Mouse (Mus musculus) heart, embryonic 11.5 days (tissue): ENCODE results near the gene Gm10198. TPM values are rescaled to one million over a fixed set of nuclear protein-coding genes. Genes with fewer than 3 reads are reported as not detected.

Experiments used
- ATAC-seq: fragments of 200-750 bp; cut with Nextera tagmentation; replicated peaks from 2 replicates; pipeline ENCODE4 v1.8.0; 2017; ENCODE audit warnings: moderate library complexity; ENCODE audit not compliant: insufficient number of reproducible peaks, low FRiP score, low TSS enrichment
- H3K27ac ChIP-seq: fragments of 300-500 bp; sonication (generic); 2 replicates; pipeline ENCODE4 v1.5.1; 2014; ENCODE audit warnings: mild to moderate bottlenecking, low read depth, low read length
- H3K27me3 ChIP-seq: fragments of 300-500 bp; sonication (generic); 2 replicates; pipeline ENCODE4 v1.6.1; 2014; ENCODE audit warnings: mild to moderate bottlenecking, low read length, mixed read lengths; ENCODE audit not compliant: control insufficient read depth, insufficient read depth
- H3K36me3 ChIP-seq: fragments of 300-500 bp; sonication (generic); 2 replicates; pipeline ENCODE4 v1.6.1; 2014; ENCODE audit warnings: mild to moderate bottlenecking, low read length, moderate library complexity, mixed read lengths; ENCODE audit not compliant: control insufficient read depth, insufficient read depth
- H3K4me1 ChIP-seq: fragments of 300-500 bp; sonication (generic); 2 replicates; pipeline ENCODE4 v1.6.1; 2014; ENCODE audit warnings: low read length; ENCODE audit not compliant: control insufficient read depth, insufficient read depth
- H3K4me2 ChIP-seq: fragments of 300-500 bp; sonication (generic); 2 replicates; pipeline ENCODE4 v1.6.1; 2014; ENCODE audit warnings: mild to moderate bottlenecking, moderate library complexity
- H3K4me3 ChIP-seq: fragments of 300-500 bp; sonication (generic); 2 replicates; pipeline ENCODE4 v1.5.1; 2014; ENCODE audit warnings: low read depth, low read length
- H3K9ac ChIP-seq: fragments of 300-500 bp; sonication (generic); 2 replicates; pipeline ENCODE4 v1.6.1; 2014; ENCODE audit warnings: mild to moderate bottlenecking, low read depth, low read length, moderate library complexity
- H3K9me3 ChIP-seq: fragments of 300-500 bp; sonication (generic); replicated peaks from 2 replicates; pipeline ENCODE4 v1.6.1; 2016; ENCODE audit warnings: low read length; ENCODE audit not compliant: control insufficient read depth
- WGBS: fragments of 180-500 bp; shearing (Covaris S2); extraction: QIAGEN DNeasy Blood & Tissue Kit; methylation state at CpG from one replicate; pipeline ENCODE4 v1.1.7; 2014; ENCODE audit not compliant: insufficient replicate concordance; 5-methylcytosine and 5-hydroxymethylcytosine counted together
- polyA plus RNA-seq: library from polyadenylated mRNA; unstranded; fragments of >200 nt; fragmentation: Nextera tagmentation; extraction: Ambion mirVana; gene quantifications from 2 replicates; pipeline ENCODE4 v1.2.1, GENCODE M21; 2014

Gm10198 gene
- polyA plus RNA-seq, 1 experiment from 2014 or later: not detected

DNA sequence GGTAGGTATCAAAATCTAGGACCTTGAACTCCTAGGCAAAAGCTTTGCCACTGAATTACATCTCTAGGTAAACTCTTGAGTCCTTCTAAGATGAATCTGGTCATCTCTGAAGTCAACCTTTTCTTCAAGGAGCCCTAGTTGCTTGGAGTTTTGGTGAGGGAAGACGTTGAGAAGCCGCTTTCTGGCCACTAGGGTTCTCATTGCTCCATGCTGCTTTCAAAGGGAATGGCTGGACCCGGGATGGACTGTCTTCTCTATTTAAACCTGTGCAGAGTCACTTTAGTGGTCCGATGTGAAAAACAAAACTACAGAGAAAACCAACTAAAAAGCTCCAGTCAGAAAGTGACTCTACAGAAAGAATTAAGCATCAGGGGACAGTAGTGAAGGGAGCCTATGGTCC, 18.4 kb upstream of the Gm10198 start:
- no peaks in the 10 kb centered on the region for H3K4me1 ChIP-seq
- H3K36me3 ChIP-seq: no peaks in the 10 kb centered on the region
- H3K4me2 ChIP-seq: no peak overlapping the region
- no peak for ATAC-seq
- H3K27ac ChIP-seq: no peak overlapping the region
- H3K9ac ChIP-seq: no peak overlapping the region
- no peaks in the 10 kb centered on the region for H3K27me3 ChIP-seq
- WGBS: 36% methylated on average over 4 of the region's 4 CpGs
- no peaks in the 10 kb centered on the region for H3K9me3 ChIP-seq
- H3K4me3 ChIP-seq: no peak overlapping the region

DNA sequence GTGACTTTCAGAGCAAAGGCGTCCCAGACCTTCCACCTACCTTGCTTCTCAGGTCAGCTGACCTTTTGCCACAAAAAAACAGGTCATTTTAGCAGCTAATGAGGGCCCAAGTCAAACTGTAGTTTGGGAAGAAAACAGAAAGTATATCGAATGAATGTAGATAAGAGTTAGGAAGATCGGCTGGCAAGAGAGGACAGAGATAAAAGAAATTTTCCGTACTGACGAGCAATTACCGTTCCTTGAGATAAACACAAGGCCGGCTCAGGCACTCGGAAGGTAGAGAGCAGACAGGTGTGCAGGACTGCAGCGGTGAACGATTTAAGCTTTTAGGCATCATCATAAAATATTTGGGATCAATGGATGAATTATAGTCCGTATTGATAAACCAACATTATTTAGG, 15.4 kb upstream of the Gm10198 start:
- no peaks in the 10 kb centered on the region for H3K9me3 ChIP-seq
- H3K27ac ChIP-seq: no peak overlapping the region
- 83% methylated on average over 11 of the region's 11 CpGs for WGBS

DNA sequence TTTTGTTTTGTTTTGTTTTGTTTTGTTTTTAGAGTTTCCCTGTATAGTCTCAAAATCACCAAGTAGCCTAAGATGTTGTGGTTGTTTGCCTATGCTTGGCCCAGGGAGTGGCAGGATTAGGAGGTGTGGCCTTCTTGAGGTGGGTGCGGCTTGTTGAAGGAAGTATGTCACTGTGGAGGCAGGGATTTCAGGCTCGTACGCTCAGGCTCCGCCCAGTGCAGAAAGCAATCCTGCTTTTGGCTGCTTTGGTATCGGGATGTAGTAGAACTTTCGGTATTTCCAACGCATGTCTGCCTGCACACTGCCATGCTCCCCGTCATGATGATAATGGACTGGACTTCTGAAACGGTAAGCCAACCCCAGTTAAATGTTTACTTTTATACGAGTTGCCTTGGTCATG, 12.5 kb upstream of the Gm10198 start:
- Histone ChIP-seq H3K4me3 (no peak overlapping the region), H3K9me3 (no peaks in the 10 kb centered on the region), H3K36me3 (no peaks in the 10 kb centered on the region), H3K27me3 (no peaks in the 10 kb centered on the region), H3K4me1 (no peaks in the 10 kb centered on the region), H3K27ac (no peak overlapping the region), H3K4me2 (no peak overlapping the region), H3K9ac (no peak overlapping the region)
- WGBS: 88% methylated on average over 10 of the region's 10 CpGs
- no peak for ATAC-seq

More for the DNA sequence above, 15.4 kb upstream of the Gm10198 start:
- no peaks in the 10 kb centered on the region for H3K4me1 ChIP-seq
- no peak overlapping the region for H3K9ac ChIP-seq
- ATAC-seq: no peak
- no peak overlapping the region for H3K4me3 ChIP-seq
- no peaks in the 10 kb centered on the region for H3K27me3 ChIP-seq
- H3K4me2 ChIP-seq: no peak overlapping the region
- no peaks in the 10 kb centered on the region for H3K36me3 ChIP-seq

DNA sequence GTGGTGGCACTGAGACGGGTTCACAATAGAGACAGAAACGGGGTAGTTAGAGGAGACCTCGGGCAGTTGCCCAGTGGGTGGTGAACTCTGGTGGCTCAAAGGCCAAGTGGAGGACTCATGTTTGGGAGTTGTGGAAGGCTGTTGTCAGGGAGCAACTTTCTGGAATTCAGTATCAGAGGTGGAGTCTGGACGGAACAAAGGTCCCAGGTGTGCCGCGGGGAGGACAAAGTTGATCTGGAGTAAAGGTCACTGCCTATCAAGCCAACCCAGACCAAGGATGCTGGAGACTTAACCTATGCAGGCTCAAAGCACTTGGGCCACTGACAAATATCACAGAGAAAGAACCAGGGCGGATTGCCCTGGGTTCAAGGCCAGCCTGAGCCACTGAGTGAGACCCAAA, 5.5 kb downstream of the Gm10198 start:
- no peaks in the 10 kb centered on the region for H3K9me3 ChIP-seq
- WGBS: 84% methylated on average over 7 of the region's 7 CpGs
- no peak overlapping the region for H3K9ac ChIP-seq
- H3K27ac ChIP-seq: no peak overlapping the region
- no peak overlapping the region for H3K4me2 ChIP-seq
- H3K36me3 ChIP-seq: no peaks in the 10 kb centered on the region
- H3K4me3 ChIP-seq: no peak overlapping the region
- H3K4me1 ChIP-seq: no peaks in the 10 kb centered on the region
- no peak for ATAC-seq
- H3K27me3 ChIP-seq: no peaks in the 10 kb centered on the region

DNA sequence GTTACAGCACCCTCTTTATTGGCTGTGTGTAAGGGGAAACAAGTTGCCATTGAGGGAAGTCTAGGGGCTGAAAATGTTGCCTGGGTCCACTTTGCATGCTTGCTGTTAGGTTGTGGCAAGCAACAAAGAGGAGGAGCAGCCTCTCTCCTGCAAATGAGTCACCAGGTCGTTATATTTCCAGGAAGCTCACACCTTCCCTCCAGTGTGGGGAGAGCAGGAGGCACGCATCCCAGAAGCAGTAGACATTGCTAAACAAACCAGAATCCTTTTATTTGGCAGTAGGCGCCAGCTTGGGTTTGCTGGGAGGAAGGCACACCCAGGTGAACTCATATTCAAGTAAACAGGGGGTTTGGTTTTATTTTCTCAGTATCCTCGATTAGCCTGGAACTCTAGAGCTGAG, 8.8 kb downstream of the Gm10198 start:
- no peak for ATAC-seq
- Histone ChIP-seq H3K4me3 (no peak overlapping the region), H3K9me3 (no peaks in the 10 kb centered on the region), H3K4me1 (no peaks in the 10 kb centered on the region), H3K27me3 (no peaks in the 10 kb centered on the region), H3K27ac (no peak overlapping the region), H3K4me2 (no peak overlapping the region), H3K36me3 (no peaks in the 10 kb centered on the region), H3K9ac (no peak overlapping the region)
- WGBS: 63% methylated on average over 4 of the region's 4 CpGs

DNA sequence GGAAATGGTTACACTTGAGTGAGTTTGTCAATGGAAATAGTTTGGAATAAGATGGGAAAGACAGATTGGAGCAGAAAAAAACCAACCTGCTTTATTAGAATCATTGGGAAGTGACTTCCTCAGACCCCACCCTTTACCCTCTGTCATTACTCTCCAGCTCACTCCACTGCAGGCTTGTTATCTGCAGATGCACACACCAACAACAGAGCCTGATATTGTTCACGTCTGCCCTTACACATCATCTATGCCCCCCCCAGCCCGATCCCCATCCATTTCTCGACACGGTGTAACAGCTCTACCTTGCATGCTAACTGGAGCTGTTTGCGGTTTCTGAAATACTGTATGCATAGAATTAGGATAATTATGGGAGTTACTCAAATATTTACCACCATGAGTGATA, 12.2 kb downstream of the Gm10198 start:
- WGBS: 76% methylated on average over 5 of the region's 5 CpGs

DNA sequence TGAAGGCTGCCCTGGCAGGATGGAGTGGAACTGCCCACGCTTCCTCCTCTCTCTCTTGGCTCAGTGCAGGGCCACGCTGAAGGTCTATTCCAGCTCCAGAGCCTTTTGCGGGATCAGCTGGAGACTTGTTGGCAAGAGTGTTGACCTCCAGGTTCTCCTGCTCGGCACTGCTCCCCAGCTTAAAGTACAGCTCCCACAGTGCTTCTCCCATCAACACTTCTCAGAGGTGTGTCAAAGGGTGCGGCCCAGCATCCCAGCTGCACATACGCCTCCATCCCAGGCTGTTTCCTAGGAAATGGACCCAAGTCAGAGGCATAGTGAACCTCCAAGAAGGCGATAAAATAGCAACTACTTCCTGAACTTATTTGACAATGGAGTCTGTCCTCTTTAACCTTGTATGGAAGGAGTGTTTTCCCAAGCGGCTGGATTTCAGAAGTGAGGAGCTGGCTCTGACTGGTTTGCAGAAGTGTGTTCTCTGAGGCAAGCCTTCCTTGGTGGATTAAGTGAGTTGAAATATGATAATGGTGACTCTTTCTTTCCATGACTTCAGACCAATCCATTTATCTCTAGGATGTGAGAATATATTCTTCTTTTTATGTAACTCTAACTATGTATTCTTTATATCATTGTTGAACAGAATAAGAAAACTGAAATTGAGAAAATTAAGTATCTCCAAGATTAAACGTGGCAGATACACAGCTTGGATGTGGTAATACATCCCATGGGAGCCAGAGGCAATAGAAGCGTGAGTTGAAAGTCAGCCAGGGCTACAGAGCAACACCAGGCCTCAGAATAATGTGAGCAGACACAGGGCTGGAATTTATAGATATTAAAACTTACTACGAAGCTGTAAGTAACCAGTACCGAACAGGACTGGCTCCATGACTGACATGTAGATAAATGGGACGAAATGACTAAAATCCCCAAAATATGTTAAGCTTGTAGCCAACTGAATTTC, 23.9 kb downstream of the Gm10198 start:
- Histone ChIP-seq H3K9me3 (no peaks in the 10 kb centered on the region), H3K4me3 (no peak overlapping the region), H3K27ac (no peak overlapping the region), H3K4me1 (no peaks in the 10 kb centered on the region), H3K9ac (no peak overlapping the region), H3K27me3 (no peaks in the 10 kb centered on the region), H3K36me3 (no peaks in the 10 kb centered on the region), H3K4me2 (no peak overlapping the region)
- WGBS: 78% methylated on average over 13 of the region's 13 CpGs
- no peak for ATAC-seq

More for the DNA sequence above, 12.2 kb downstream of the Gm10198 start:
- H3K4me3 ChIP-seq: no peak overlapping the region
- H3K36me3 ChIP-seq: no peaks in the 10 kb centered on the region
- no peak overlapping the region for H3K9ac ChIP-seq
- no peak overlapping the region for H3K4me2 ChIP-seq
- H3K9me3 ChIP-seq: peaks cover 2% of the 10 kb centered on the region; the same call in 1 of the 2 replicates
- H3K27me3 ChIP-seq: no peaks in the 10 kb centered on the region
- ATAC-seq: no peak
- H3K27ac ChIP-seq: no peak overlapping the region
- no peaks in the 10 kb centered on the region for H3K4me1 ChIP-seq

DNA sequence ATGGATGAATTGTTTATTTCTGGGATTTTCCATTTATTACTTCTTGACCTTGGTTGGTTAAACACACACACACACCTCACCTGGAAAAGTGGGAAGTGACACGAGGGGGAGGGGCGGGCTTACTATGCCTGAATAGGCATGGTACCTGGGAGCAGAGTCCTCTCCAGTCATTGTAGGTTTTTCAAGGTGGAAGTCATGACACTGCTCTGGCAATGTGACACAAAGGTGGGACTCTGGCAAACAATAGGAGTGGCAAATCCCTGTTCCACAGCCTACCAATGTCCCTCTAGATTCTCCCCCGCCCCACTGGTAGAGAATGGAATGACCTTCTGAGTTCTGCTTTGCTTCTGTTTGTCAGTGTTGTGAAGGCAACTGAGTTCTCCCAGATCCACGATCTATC, 27.8 kb downstream of the Gm10198 start:
- 81% methylated on average over 4 of the region's 4 CpGs for whole genome bisulfite sequencing
- no peak for ATAC-seq
- no peaks in the 10 kb centered on the region for H3K27me3 ChIP-seq

DNA sequence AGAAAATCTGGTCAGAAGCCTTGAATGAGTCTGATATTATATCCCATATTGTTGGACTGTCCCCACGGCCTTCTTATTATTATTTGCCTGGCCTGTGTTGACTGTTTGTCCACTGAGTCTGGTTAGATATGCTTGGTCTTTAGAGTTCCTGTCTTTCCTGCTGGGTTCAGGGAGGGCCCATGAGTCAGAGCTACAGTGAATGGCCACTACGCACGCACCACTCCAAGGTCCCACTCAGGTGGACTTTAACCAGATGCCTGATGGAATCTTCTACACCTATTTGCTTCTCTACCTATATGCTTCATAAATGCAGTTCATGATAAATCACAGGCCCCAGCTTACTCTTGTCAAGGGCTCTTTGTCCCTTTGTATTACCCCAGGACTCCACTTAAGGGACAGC, 29.8 kb downstream of the Gm10198 start:
- WGBS: 81% methylated on average over 3 of the region's 3 CpGs
- Histone ChIP-seq H3K27me3 (no peaks in the 10 kb centered on the region), H3K4me2 (no peak overlapping the region), H3K36me3 (no peaks in the 10 kb centered on the region), H3K27ac (no peak overlapping the region), H3K4me1 (no peaks in the 10 kb centered on the region), H3K9me3 (no peaks in the 10 kb centered on the region), H3K9ac (no peak overlapping the region), H3K4me3 (no peak overlapping the region)
- no peak for ATAC-seq

More for the DNA sequence above, 27.8 kb downstream of the Gm10198 start:
- Histone ChIP-seq H3K27ac (no peak overlapping the region), H3K4me3 (no peak overlapping the region), H3K9ac (no peak overlapping the region), H3K36me3 (no peaks in the 10 kb centered on the region), H3K4me1 (no peaks in the 10 kb centered on the region), H3K9me3 (no peaks in the 10 kb centered on the region), H3K4me2 (no peak overlapping the region)
